ENCODE assay signal across 16 mouse cellular contexts in genomic region chr2:120971766-120972165, GRCm38 (mm10).
"Had no signal": no experiment of that assay in that cellular context is flagged by ENCODE, and none has a peak within 500 bp of the region (broad histone marks: within the 10 kb centered on the region; RNA-seq: fewer than 3 reads in every experiment).

No protein-coding gene starts in this region.

- H3K36me3 ChIP-seq: intestine, embryonic 15.5 days; limb, embryonic 12.5 days; lung, embryonic 15.5 days had no signal

- H3K9me3 ChIP-seq: intestine, embryonic 15.5 days; kidney, embryonic 15.5 days; limb, embryonic 12.5 days; lung, embryonic 15.5 days; megakaryocyte, embryonic 14.5 days had no signal

- H3K27ac ChIP-seq: intestine, embryonic 15.5 days; kidney, embryonic 15.5 days; limb, embryonic 12.5 days; lung, embryonic 15.5 days; macrophage had no signal

- ATAC-seq: intestine, embryonic 15.5 days had no signal

- H3K27me3 ChIP-seq: intestine, embryonic 15.5 days; kidney, embryonic 15.5 days; megakaryocyte, embryonic 14.5 days had no signal

- DNase-seq: kidney, adult 2 months; kidney, postnatal 14 days; layer of hippocampus, adult 9-11 months; layer of hippocampus, postnatal 36 days; lung, postnatal 14 days; retina, postnatal 1 day; right cerebral cortex, postnatal 4 days; spleen, adult 18-20 months; thymus, adult 18-20 months; thymus, postnatal 14 days had no signal
